Mouse (Mus musculus): ENCODE data around the gene Hmg20b. TPM values are rescaled to one million over a fixed set of nuclear protein-coding genes. Genes with fewer than 3 reads are reported as not detected.

Gene Hmg20b
- polyA plus RNA-seq, 1 experiment from 2014 or later, result 72.2 TPM

DNA sequence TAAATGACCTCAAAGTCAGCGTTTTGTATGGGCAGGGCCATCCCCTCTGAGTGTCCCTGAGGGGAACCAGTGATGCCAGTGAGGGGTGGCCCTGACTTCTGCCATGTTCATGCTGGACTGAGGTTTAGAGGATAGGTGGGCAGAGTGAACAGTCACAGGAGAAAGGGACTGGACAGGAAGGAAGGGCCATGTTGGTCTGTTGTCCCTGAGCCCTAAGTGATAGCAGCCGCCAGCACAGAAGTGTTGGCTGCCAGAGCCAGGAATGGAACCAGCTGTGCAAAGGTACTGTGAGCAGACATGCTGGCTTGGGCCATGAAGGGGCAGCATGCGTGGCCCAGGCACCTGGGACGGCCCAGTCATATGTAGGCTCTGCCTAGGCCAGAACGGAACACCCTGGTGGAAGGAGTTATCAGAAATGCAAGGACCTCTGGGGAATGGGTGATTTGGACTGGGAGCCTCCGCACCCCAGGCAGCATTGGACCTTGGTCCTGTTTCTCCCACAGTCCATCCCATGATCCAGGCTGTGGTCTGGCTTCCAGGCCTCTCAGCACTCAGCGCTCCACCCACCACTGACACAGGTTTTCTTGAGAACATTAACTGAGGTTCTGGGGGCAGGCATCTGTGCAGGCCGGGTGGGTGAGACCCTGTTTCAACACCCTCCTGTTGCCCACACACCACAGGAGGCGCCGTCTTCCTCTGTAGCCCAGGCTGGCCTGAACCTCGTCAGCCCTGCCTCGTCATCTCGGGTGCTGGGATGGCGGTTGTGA is 50.5 kb downstream of the Hmg20b start:
- Histone ChIP-seq H3K9ac (ENCODE audit: low read length) (peak overlapping the region; percentile 13), H3K36me3 (ENCODE audit: control insufficient read depth, insufficient read depth, low read length) (no peaks in the 10 kb centered on the region), H3K27me3 (ENCODE audit: control insufficient read depth, insufficient read depth, low read length) (no peaks in the 10 kb centered on the region), H3K4me3 (ENCODE audit: low read depth, low read length) (no peak overlapping the region), H3K4me1 (replicated peaks; ENCODE audit: control insufficient read depth, insufficient read depth) (peaks cover 6% of the 10 kb centered on the region), H3K9me3 (ENCODE audit: control insufficient read depth, low read length) (no peaks in the 10 kb centered on the region), H3K4me2 (replicated peaks; ENCODE audit: low read depth) (no peak overlapping the region), H3K27ac (replicated peaks) (no peak overlapping the region)
- WGBS, result 83% methylated on average over 14 of the region's 14 CpGs
- ATAC-seq (ENCODE audit: low FRiP score, low TSS enrichment) (no peak), DNase-seq (ENCODE audit: low spot score) (no peak)
- TF ChIP-seq EP300 (optimal IDR thresholded peaks at IDR 0.05), result no peak
- no peak for TF ChIP-seq CTCF (IDR thresholded peaks at IDR 0.05; ENCODE audit: low read depth)

DNA sequence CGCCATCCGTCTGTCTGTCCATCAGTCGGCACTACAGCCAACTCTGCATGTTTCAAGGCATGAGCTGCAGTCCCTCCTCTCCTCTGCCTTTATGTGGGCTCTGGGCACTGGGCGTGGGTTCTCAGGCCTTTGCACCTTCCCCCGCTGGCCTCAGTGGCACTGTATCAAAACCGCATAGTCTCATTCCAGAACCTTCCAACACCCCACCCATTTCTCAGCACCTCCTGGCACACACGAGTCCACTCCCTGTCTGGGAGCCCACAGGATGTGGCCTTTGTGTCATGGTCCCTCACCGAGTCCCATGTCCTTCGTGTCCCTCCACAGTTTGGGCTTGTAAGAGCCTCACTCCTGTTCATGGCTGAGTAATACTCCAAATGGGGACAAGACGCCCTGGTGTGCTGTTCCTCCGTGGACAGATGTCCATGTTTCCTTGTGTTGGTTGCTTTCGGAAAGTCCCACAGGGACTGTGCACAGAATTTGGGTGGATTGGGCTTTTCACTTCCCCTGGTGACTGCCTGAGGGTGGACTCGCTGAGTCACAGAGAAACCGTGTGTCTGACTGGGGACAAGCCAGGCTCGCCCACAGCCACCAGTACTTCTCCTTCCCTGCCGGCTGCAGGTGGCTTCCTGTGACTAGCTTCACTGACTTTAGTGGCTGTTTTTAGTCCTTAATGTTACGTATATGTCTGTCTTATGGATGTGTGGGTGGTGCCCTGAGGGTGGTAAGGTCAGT is 51.7 kb downstream of the Hmg20b start:
- ATAC-seq (ENCODE audit: low FRiP score, low TSS enrichment) (no peak), DNase-seq (ENCODE audit: low spot score) (no peak)
- WGBS, result 85% methylated on average over 17 of the region's 17 CpGs
- no peaks in the 10 kb centered on the region for H3K36me3 ChIP-seq (ENCODE audit: control insufficient read depth, insufficient read depth, low read length)
- H3K4me3 ChIP-seq (ENCODE audit: low read depth, low read length), result no peak overlapping the region
- H3K27me3 ChIP-seq (ENCODE audit: control insufficient read depth, insufficient read depth, low read length), result no peaks in the 10 kb centered on the region
- H3K4me2 ChIP-seq (replicated peaks; ENCODE audit: low read depth), result no peak overlapping the region
- peaks cover 12% of the 10 kb centered on the region for H3K4me1 ChIP-seq (replicated peaks; ENCODE audit: control insufficient read depth, insufficient read depth)
- H3K9ac ChIP-seq (ENCODE audit: low read length), result no peak overlapping the region
- TF ChIP-seq CTCF (IDR thresholded peaks at IDR 0.05; ENCODE audit: low read depth) (no peak), EP300 (optimal IDR thresholded peaks at IDR 0.05) (no peak)
- no peaks in the 10 kb centered on the region for H3K9me3 ChIP-seq (ENCODE audit: control insufficient read depth, low read length)
- peak overlapping the region; percentile 73 for H3K27ac ChIP-seq (replicated peaks)

DNA sequence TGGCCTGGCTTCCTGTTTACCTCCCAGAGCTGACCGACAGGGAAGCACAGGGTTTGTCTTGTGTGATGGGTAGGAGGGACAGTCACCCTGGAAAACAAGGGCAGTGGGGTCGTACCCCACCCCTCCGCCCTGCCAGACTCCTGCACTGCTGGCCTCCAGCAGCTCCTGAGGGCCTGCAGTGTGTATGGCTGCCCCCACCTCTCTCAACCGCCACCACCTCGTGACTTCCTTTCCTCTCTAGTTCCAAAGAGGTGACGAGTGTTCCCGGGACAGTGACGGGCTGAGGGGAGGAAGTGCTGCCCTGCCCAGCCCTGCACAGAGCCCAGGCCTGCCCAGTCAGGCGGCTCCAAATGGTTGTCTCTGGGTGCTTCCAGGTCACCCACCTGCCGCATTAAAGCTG is 52.4 kb downstream of the Hmg20b start:
- Histone ChIP-seq H3K27me3 (ENCODE audit: control insufficient read depth, insufficient read depth, low read length) (no peaks in the 10 kb centered on the region), H3K9ac (ENCODE audit: low read length) (peak overlapping the region; percentile 27; the same call in 1 of the 2 replicates), H3K4me1 (replicated peaks; ENCODE audit: control insufficient read depth, insufficient read depth) (peaks cover 7% of the 10 kb centered on the region), H3K4me2 (replicated peaks; ENCODE audit: low read depth) (no peak overlapping the region), H3K36me3 (ENCODE audit: control insufficient read depth, insufficient read depth, low read length) (no peaks in the 10 kb centered on the region), H3K9me3 (ENCODE audit: control insufficient read depth, low read length) (no peaks in the 10 kb centered on the region), H3K27ac (replicated peaks) (peak overlapping the region; percentile 73), H3K4me3 (ENCODE audit: low read depth, low read length) (no peak overlapping the region)
- 51% methylated on average over 10 of the region's 10 CpGs for WGBS
- ATAC-seq (ENCODE audit: low FRiP score, low TSS enrichment) (no peak), DNase-seq (ENCODE audit: low spot score) (no peak)
- TF ChIP-seq CTCF (IDR thresholded peaks at IDR 0.05; ENCODE audit: low read depth), result no peak

DNA sequence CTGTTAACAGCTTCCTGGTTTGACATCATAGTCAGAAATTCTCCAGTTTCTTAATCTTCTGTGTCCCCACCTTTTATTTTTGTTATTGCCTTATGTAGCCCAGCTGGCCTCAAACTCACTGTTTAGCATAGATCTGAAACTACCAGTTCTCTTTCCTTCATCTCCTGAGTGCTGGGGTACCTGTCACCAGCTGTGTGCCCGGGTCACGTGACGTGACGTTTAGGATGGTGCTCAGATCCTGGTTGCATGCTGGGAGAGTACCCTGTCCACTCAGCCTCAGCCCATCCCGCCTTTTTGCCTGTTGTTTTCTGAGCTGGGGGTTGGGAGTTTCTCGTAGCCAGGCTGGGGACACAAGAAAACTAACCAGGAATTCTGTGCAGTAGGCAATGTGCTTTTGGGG is 53.0 kb downstream of the Hmg20b start:
- Histone ChIP-seq H3K27ac (replicated peaks) (peak overlapping the region; percentile 73), H3K4me3 (ENCODE audit: low read depth, low read length) (no peak overlapping the region), H3K9ac (ENCODE audit: low read length) (peak overlapping the region; percentile 27; the same call in 1 of the 2 replicates), H3K4me2 (replicated peaks; ENCODE audit: low read depth) (no peak overlapping the region), H3K36me3 (ENCODE audit: control insufficient read depth, insufficient read depth, low read length) (no peaks in the 10 kb centered on the region), H3K9me3 (ENCODE audit: control insufficient read depth, low read length) (no peaks in the 10 kb centered on the region), H3K27me3 (ENCODE audit: control insufficient read depth, insufficient read depth, low read length) (no peaks in the 10 kb centered on the region), H3K4me1 (replicated peaks; ENCODE audit: control insufficient read depth, insufficient read depth) (peaks cover 7% of the 10 kb centered on the region)
- no peak for DNase-seq (ENCODE audit: low spot score)
- no peak for ATAC-seq (ENCODE audit: low FRiP score, low TSS enrichment)
- no peak for TF ChIP-seq EP300 (optimal IDR thresholded peaks at IDR 0.05)
- TF ChIP-seq CTCF (IDR thresholded peaks at IDR 0.05; ENCODE audit: low read depth), result no peak
- 77% methylated on average over 6 of the region's 6 CpGs for WGBS

Small RNAs within 50 kb of the gene (microRNA-seq; reads per million reads assigned to microRNA genes)
- not detected for gene Mir6913

Other genes starting within 250 kb of the Hmg20b start
- 135 and 142 TPM in 2 replicates for gene Map2k2, start 244.6 kb downstream of the Hmg20b start, polyA plus RNA-seq (2015; fragmentation: Nextera tagmentation; extraction: Ambion mirVana)
- gene Zbtb7a, start 215.3 kb downstream of the Hmg20b start, polyA plus RNA-seq (2015; fragmentation: Nextera tagmentation; extraction: Ambion mirVana), result 87.5 and 94.1 TPM in 2 replicates
- 18.7 and 20.9 TPM in 2 replicates for gene Pias4, start 182.6 kb downstream of the Hmg20b start, polyA plus RNA-seq (2015; fragmentation: Nextera tagmentation; extraction: Ambion mirVana)
- 337 and 380 TPM in 2 replicates for gene Eef2, start 173.8 kb downstream of the Hmg20b start, polyA plus RNA-seq (2015; fragmentation: Nextera tagmentation; extraction: Ambion mirVana)
- 44.6 and 51.8 TPM in 2 replicates for gene Dapk3, start 167.5 kb downstream of the Hmg20b start, polyA plus RNA-seq (2015; fragmentation: Nextera tagmentation; extraction: Ambion mirVana)
- gene 4930442H23Rik, start 166.6 kb downstream of the Hmg20b start, polyA plus RNA-seq (2015; fragmentation: Nextera tagmentation; extraction: Ambion mirVana), result 0.07 TPM in 1 of 2 replicates, not detected in the other
- 0.07 TPM in 1 of 2 replicates, not detected in the other for gene Nmrk2, start 148.4 kb downstream of the Hmg20b start, polyA plus RNA-seq (2015; fragmentation: Nextera tagmentation; extraction: Ambion mirVana)
- 0.64 and 0.91 TPM in 2 replicates for gene Atcay, start 119.6 kb downstream of the Hmg20b start, polyA plus RNA-seq (2015; fragmentation: Nextera tagmentation; extraction: Ambion mirVana)
- gene Zfr2, start 117.3 kb downstream of the Hmg20b start, polyA plus RNA-seq (2015; fragmentation: Nextera tagmentation; extraction: Ambion mirVana), result 2.1 and 3.2 TPM in 2 replicates
- 1.0 and 1.6 TPM in 2 replicates for gene Matk, start 97.5 kb downstream of the Hmg20b start, polyA plus RNA-seq (2015; fragmentation: Nextera tagmentation; extraction: Ambion mirVana)
- gene Mrpl54, start 83.5 kb downstream of the Hmg20b start, polyA plus RNA-seq (2015; fragmentation: Nextera tagmentation; extraction: Ambion mirVana), result 210 and 215 TPM in 2 replicates
- 30.5 and 34.6 TPM in 2 replicates for gene Apba3, start 83.5 kb downstream of the Hmg20b start, polyA plus RNA-seq (2015; fragmentation: Nextera tagmentation; extraction: Ambion mirVana)
- gene Tjp3, start 58.9 kb downstream of the Hmg20b start, polyA plus RNA-seq (2015; fragmentation: Nextera tagmentation; extraction: Ambion mirVana), result 42.5 and 46.0 TPM in 2 replicates
- gene Pip5k1c, start 57.5 kb downstream of the Hmg20b start, polyA plus RNA-seq (2015; fragmentation: Nextera tagmentation; extraction: Ambion mirVana), result 19.1 and 21.1 TPM in 2 replicates
- gene Cactin, start 29.4 kb downstream of the Hmg20b start, polyA plus RNA-seq (2015; fragmentation: Nextera tagmentation; extraction: Ambion mirVana), result 16.2 and 16.6 TPM in 2 replicates
- 19.7 and 20.2 TPM in 2 replicates for gene Tbxa2r, start 21.7 kb downstream of the Hmg20b start, polyA plus RNA-seq (2015; fragmentation: Nextera tagmentation; extraction: Ambion mirVana)
- gene Gipc3, start 7.2 kb downstream of the Hmg20b start, polyA plus RNA-seq (2015; fragmentation: Nextera tagmentation; extraction: Ambion mirVana), result 0.06 and 0.10 TPM in 2 replicates
- gene Mfsd12, start 7.0 kb upstream of the Hmg20b start, polyA plus RNA-seq (2015; fragmentation: Nextera tagmentation; extraction: Ambion mirVana), result 7.4 and 7.9 TPM in 2 replicates
- gene 4930404N11Rik, start 15.3 kb upstream of the Hmg20b start, polyA plus RNA-seq (2015; fragmentation: Nextera tagmentation; extraction: Ambion mirVana), result 16.5 and 17.5 TPM in 2 replicates
- gene Fzr1, start 28.0 kb upstream of the Hmg20b start, polyA plus RNA-seq (2015; fragmentation: Nextera tagmentation; extraction: Ambion mirVana), result 51.4 and 51.6 TPM in 2 replicates
- gene Dohh, start 33.9 kb upstream of the Hmg20b start, polyA plus RNA-seq (2015; fragmentation: Nextera tagmentation; extraction: Ambion mirVana), result 59.4 and 63.0 TPM in 2 replicates
- gene Gm48551, start 34.0 kb upstream of the Hmg20b start, polyA plus RNA-seq (2015; fragmentation: Nextera tagmentation; extraction: Ambion mirVana), result 1.1 and 1.4 TPM in 2 replicates
- gene Gm48552, start 38.5 kb upstream of the Hmg20b start, polyA plus RNA-seq (2015; fragmentation: Nextera tagmentation; extraction: Ambion mirVana), result 0.29 and 0.36 TPM in 2 replicates
- 205 and 239 TPM in 2 replicates for gene Smim24, start 42.6 kb upstream of the Hmg20b start, polyA plus RNA-seq (2015; fragmentation: Nextera tagmentation; extraction: Ambion mirVana)
- gene Nfic, start 105.2 kb upstream of the Hmg20b start, polyA plus RNA-seq (2015; fragmentation: Nextera tagmentation; extraction: Ambion mirVana), result 40.4 and 42.4 TPM in 2 replicates
- gene Celf5, start 132.2 kb upstream of the Hmg20b start, polyA plus RNA-seq (2015; fragmentation: Nextera tagmentation; extraction: Ambion mirVana), result 0.62 TPM in 2 replicates
- 37.0 and 38.3 TPM in 2 replicates for gene Ncln, start 145.9 kb upstream of the Hmg20b start, polyA plus RNA-seq (2015; fragmentation: Nextera tagmentation; extraction: Ambion mirVana)
- gene S1pr4, start 149.7 kb upstream of the Hmg20b start, polyA plus RNA-seq (2015; fragmentation: Nextera tagmentation; extraction: Ambion mirVana), result 1.0 and 1.5 TPM in 2 replicates
- 9.8 and 10.1 TPM in 2 replicates for gene Gna15, start 173.7 kb upstream of the Hmg20b start, polyA plus RNA-seq (2015; fragmentation: Nextera tagmentation; extraction: Ambion mirVana)
- gene Gna11, start 194.7 kb upstream of the Hmg20b start, polyA plus RNA-seq (2015; fragmentation: Nextera tagmentation; extraction: Ambion mirVana), result 62.5 and 70.7 TPM in 2 replicates
- 429 and 495 TPM in 2 replicates for gene Aes, start 209.0 kb upstream of the Hmg20b start, polyA plus RNA-seq (2015; fragmentation: Nextera tagmentation; extraction: Ambion mirVana)
- 4.8 and 6.9 TPM in 2 replicates for gene Tle2, start 224.1 kb upstream of the Hmg20b start, polyA plus RNA-seq (2015; fragmentation: Nextera tagmentation; extraction: Ambion mirVana)